Mouse (Mus musculus) gastrocnemius, postnatal 14 days (tissue): Measurements from ENCODE around the gene Etv1. TPM values are rescaled to one million over a fixed set of nuclear protein-coding genes. Genes with fewer than 3 reads are reported as not detected.

Source experiments
- DNase-seq: peaks from one replicate; pipeline ENCODE4 v3.0.0; 2021; ENCODE audit warnings: mixed read lengths
- intact Hi-C: fragments of 180-260 bp; cut with DNase I; formaldehyde crosslinking; loops from one replicate; pipeline ENCODE4 v1.15.1; 2025; ENCODE audit warnings: low total_unique reads
- total RNA-seq, 2 experiments: library from RNA; stranded (reverse); gene quantifications; 2 replicates each; pipeline ENCODE4 v1.2.3; 2021

Gene Etv1
- total RNA-seq, 2 experiments from 2014 or later = 6.7 to 7.1 TPM

DNA sequence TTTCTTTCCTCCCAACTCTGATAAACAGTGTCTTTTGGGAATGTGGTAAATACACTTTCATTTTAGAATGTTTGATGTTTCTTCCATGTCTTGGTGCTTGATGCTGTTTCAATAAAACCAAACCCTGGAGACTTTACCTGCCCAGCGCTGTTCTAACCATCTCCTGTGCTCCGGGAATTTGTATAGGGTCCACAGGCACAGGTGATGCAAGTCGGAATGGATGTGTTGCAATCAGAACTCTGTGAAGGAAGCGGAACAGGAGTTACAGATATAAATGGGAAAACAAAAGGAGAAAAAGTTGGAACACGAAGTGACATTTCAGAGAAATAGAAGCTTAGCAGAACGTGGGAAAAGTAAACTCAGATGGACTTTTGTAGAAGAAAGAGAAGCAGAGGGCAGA is 127.1 kb downstream of the Etv1 start:
- intact Hi-C loops = no loop called here
- no peak for DNase-seq

- no peak for DNase-seq
- intact Hi-C loops = no loop called here
Measured at GRCm38 (mm10) chr12:38906812-38907211, 127.6 kb downstream of the Etv1 start.

DNA sequence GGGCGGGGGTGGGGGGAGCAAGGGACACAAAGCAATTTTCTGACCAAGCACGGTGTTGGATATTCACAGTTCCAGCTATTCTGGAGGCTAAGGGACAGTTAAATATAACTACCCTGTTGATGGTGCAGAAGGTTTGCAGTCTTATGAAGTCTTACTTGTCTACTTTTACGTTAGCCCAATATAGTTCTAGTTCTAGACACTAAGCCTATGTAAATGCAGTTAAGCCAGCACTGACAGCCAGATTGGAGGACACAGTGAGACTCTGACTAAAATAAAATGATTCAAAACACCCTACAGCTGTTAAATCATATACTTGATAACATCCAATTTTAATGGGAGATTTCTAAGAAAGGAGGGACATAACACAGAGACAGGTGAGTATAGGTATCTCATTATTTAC is 129.8 kb downstream of the Etv1 start:
- no peak for DNase-seq
- intact Hi-C loops = no loop called here
